Mouse (Mus musculus) cerebellum, adult 2 months (tissue): ENCODE data around the gene Cped1. TPM values are rescaled to one million over a fixed set of nuclear protein-coding genes. Genes with fewer than 3 reads are reported as not detected.
A peak's percentile ranks its signal among the peaks of the same experiment; 100 is the strongest.

ENCODE experiments used
- DNase-seq, 2 experiments: peaks; one replicate each; pipeline ENCODE4 v3.0.0; 2021
- H3K27ac ChIP-seq: fragments of 200-500 bp; 2 replicates; pipeline ENCODE4 v1.5.1; 2012; ENCODE audit warnings: low read length, control low read depth, inconsistent platforms; ENCODE audit not compliant: insufficient read depth
- H3K27me3 ChIP-seq: fragments of 200-500 bp; 2 replicates; pipeline ENCODE4 v1.6.1; 2012; ENCODE audit warnings: inconsistent platforms, mild to moderate bottlenecking, low read length, moderate library complexity; ENCODE audit not compliant: control insufficient read depth, insufficient read depth
- H3K4me1 ChIP-seq: fragments of 200-500 bp; 2 replicates; pipeline ENCODE4 v1.6.1; 2011; ENCODE audit warnings: low read length; ENCODE audit not compliant: control insufficient read depth, insufficient read depth
- H3K4me3 ChIP-seq: fragments of 200-500 bp; replicated peaks from 2 replicates; pipeline ENCODE3; 2011; ENCODE audit warnings: mild to moderate bottlenecking, low read depth, low read length, control low read depth; ENCODE audit not compliant: insufficient read depth
- CTCF ChIP-seq: fragments of 200-500 bp; IDR thresholded peaks from 2 replicates; pipeline ENCODE4 v1.5.1; 2011; ENCODE audit warnings: low read depth, mild to moderate bottlenecking, control low read depth, low read length, moderate library complexity, borderline replicate concordance; ENCODE audit not compliant: insufficient read depth
- POLR2A ChIP-seq: fragments of 200-500 bp; IDR thresholded peaks from 2 replicates; pipeline ENCODE4 v1.6.1; 2011; ENCODE audit warnings: low read length, control low read depth, borderline replicate concordance; ENCODE audit not compliant: insufficient read depth
- WGBS: fragments of 180-500 bp; shearing (Covaris S2); methylation state at CpG from one replicate; pipeline ENCODE4 v1.1.7; 2018; 5-methylcytosine and 5-hydroxymethylcytosine counted together
- polyA plus RNA-seq: library from polyadenylated mRNA; depleted of rRNA; stranded (reverse); fragments of >200 nt; gene quantifications from 2 replicates; pipeline ENCODE4 v1.2.3, GENCODE M21; 2012

Gene Cped1
- polyA plus RNA-seq, 1 experiment: 1.1 TPM

DNA sequence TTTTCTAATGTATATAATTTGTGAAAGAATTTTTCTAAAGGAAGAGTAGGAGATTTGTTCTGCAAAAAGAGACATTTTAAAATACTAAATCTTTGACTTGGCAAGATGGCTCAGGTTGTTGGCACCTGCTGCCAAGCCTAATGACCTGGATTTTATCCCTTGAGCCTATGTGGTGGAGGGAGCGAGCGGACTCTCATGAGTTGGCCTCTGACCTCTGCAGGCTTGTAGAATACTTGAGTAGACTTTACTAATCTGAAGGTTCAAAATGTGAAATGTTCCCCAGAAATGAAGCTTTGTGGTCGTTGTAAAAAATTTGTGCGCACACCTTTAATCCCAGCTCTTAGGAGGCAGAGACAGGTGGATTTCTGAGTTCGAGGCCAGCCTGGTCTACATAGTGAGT is 25.8 kb upstream of the Cped1 start:
- no peaks in the 10 kb centered on the region for H3K27me3 ChIP-seq
- TF ChIP-seq POLR2A: no peak
- TF ChIP-seq CTCF: no peak
- 74% methylated on average over 5 of the region's 5 CpGs for WGBS
- H3K27ac ChIP-seq: no peak overlapping the region
- H3K4me3 ChIP-seq: no peak overlapping the region
- DNase-seq: no peak
- peaks cover 10% of the 10 kb centered on the region for H3K4me1 ChIP-seq

DNA sequence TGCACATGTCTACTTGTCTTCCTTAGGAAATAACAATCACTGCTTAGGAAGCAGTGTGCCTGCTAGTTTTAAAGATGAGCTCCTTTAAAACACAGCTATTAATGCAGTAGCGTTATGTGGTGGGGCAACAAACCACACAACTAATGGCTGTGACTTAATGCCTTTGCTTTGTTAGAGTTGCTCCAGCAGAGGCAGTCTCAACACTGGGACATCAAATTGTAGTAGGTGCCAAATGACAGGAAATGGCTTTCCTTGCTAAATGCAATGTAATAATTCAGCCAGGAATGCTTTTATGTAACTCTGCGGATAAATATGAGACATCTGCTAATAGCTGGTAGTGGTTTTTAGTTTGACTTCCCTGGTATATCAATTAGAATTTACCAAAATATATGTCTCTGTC is 8.2 kb upstream of the Cped1 start:
- TF ChIP-seq CTCF: no peak
- no peak for TF ChIP-seq POLR2A
- no peak overlapping the region for H3K4me3 ChIP-seq
- no peak overlapping the region for H3K27ac ChIP-seq
- H3K4me1 ChIP-seq: no peaks in the 10 kb centered on the region
- whole genome bisulfite sequencing: 90% methylated on average over 2 of the region's 2 CpGs
- H3K27me3 ChIP-seq: no peaks in the 10 kb centered on the region
- DNase-seq: no peak

DNA sequence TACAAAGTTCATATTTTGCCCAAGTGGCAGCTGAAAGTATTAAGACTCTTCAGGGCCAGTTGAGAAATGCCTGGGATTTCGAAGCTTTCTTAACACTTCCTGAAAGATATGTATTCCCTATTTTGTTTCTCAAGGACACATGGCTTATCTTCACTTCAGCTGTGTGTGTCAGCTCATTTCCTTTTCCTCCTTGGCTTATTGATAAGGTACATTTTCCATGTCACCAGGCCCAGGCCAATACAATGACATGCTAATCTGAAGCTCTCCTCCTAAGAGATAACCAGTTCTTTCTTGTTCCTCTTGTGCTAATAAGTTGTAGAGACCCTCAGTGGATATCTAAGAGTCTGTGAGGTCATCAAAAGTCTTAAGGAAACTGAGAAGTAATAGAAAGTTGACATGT is 4.6 kb upstream of the Cped1 start:
- DNase-seq: no peak
- TF ChIP-seq POLR2A (no peak), CTCF (no peak)
- H3K4me3 ChIP-seq: no peak overlapping the region
- 98% methylated on average over 1 of the region's 1 CpGs for WGBS
- no peaks in the 10 kb centered on the region; the same call in 1 of the 2 replicates for H3K27me3 ChIP-seq
- no peak overlapping the region for H3K27ac ChIP-seq
- no peaks in the 10 kb centered on the region for H3K4me1 ChIP-seq

DNA sequence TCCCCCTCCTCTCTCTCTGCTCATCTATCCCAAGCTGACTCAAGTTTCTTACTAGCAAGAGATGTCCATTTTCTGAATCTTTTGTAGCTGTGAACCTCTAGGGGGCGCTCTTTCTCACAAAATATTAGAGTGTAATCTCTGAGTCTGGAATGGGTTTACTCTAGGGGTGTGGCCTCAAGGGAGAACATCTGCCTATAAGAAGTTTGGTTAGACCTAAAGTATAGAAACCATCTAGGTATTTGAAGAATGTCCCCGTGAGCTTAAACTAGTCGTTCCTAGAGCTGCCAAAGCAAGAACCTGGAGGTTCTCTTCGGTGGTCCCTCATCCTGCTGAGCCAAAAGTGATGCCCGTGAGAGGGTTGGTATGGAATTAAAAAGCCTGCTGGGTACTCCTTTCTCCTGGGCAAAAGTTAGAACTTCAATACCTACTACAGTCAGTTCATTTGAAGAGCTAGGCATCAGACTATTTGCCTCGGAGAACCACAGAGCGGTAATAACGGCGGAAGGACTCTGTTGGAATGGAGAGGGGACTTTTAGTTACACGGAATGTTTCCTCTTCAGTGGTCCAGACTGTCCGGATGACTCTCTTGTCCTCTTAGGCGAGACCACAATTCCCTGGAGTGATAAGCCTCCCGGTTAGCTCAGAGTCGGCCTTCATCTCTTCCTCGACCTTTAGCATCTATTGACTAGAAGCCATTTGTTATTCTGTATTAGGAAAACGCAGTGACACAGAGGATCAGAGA is 555 bp upstream of the Cped1 start:
- TF ChIP-seq CTCF (0 out of 2 replicates have a peak, but pooled peaks have one; percentile 8), POLR2A (no peak)
- H3K27me3 ChIP-seq: no peaks in the 10 kb centered on the region; the same call in 1 of the 2 replicates
- H3K4me1 ChIP-seq: no peaks in the 10 kb centered on the region
- H3K4me3 ChIP-seq: peak overlapping the region; percentile 49
- WGBS: 4% methylated on average over 16 of the region's 16 CpGs
- DNase-seq: peak; percentile 12 to 52
- no peak overlapping the region for H3K27ac ChIP-seq

DNA sequence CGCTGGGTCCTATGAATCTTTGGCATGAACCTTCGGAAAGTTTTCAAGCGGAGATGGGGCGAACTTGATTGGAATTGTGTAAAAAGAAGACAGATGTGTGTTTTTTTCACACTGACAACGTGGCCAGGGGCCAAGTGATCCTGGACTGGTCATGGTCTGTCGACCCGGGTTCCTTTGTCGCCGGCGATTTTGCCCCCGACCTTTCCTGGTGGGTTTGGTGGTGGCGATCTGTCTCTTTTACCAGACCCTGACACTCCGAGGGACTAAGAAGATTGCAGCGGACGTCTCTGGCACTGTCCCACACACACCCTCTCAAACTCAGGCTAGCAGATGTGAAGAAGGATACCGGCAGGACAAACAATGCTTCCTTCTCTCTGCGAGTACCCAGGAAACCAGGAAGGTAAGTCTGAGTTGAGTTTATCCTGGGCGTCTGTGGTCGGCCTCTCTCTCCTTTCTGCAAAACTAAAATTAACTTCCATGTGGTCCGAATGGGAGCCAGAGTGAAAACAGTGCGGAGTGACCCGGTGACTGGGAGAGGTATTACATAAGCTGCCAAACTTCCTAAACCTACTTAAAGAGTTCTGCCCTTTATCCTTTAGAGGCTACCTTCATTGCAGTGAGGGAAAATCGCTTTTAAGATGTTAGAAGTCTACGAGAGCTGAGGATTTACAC is 1.1 kb downstream of the Cped1 start:
- H3K27ac ChIP-seq: no peak overlapping the region
- H3K4me3 ChIP-seq: no peak overlapping the region
- no peak for DNase-seq
- H3K4me1 ChIP-seq: no peaks in the 10 kb centered on the region
- WGBS: 18% methylated on average over 24 of the region's 24 CpGs
- H3K27me3 ChIP-seq: no peaks in the 10 kb centered on the region; the same call in 1 of the 2 replicates
- TF ChIP-seq CTCF (no peak), POLR2A (no peak)

DNA sequence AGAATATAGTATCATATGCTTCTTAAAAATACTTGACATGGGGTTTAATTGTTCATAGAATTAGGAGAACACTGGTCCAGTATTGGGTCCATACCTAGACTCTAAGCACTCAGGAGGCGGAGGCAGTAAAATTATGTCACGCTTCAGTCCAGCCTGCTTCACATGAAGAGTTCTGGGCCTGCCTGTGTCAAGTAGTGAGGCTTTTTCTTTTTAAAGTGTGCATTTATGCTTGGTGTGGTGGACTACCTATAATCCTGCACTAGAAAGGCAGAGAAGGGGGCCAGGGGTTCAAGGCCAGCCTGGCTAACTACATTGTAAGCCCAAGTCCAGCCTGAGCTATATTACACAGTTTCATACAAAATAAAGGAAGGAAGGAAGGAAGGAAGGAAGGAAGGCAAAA is 1.8 kb downstream of the Cped1 start:
- Histone ChIP-seq H3K4me3 (no peak overlapping the region), H3K4me1 (no peaks in the 10 kb centered on the region), H3K27ac (no peak overlapping the region), H3K27me3 (no peaks in the 10 kb centered on the region; the same call in 1 of the 2 replicates)
- WGBS: 97% methylated on average over 2 of the region's 2 CpGs
- no peak for DNase-seq
- no peak for TF ChIP-seq CTCF

DNA sequence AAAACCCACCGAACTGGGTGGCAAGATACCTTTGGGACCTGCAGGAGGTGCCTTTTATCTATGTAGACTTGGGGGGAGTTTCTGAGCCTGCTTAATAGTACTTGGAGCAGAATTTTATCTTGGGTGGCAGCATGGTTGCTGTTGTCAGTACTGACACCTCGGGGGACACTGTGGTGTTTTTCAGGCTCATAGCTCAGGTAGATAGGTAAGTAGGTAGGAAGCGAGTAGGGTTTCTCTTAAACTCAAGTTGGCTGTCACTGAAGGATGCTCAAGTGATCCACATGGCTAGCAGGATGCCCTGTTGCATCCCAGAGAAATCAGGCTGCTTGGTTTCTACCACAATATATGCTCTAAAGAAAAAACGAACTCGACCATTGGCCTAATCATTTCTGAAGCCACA is 2.6 kb downstream of the Cped1 start:
- DNase-seq: no peak
- Histone ChIP-seq H3K4me1 (no peaks in the 10 kb centered on the region), H3K27ac (no peak overlapping the region), H3K4me3 (no peak overlapping the region), H3K27me3 (no peaks in the 10 kb centered on the region; the same call in 1 of the 2 replicates)
- WGBS: 92% methylated on average over 5 of the region's 5 CpGs
- TF ChIP-seq CTCF: no peak
- no peak for TF ChIP-seq POLR2A

DNA sequence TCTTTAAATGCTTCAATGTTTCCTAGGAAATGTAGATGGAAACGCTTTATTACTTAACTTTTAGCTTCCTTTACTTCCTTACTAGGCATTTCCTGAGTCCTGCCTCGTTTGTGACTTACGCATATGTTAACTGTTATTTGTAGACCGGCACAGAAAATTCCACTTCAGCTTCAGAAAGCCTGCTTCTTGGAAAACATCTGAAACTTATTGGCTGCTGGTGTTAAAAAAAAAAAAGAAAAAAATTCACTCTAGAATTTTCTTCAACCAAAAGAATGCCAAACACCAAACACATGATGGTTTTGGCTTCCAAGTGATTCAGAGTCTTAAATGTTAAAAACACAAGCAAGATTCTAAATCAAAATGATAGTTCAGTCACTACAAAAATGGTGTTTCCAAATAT is 3.4 kb downstream of the Cped1 start:
- WGBS: 88% methylated on average over 4 of the region's 4 CpGs
- Histone ChIP-seq H3K27me3 (no peaks in the 10 kb centered on the region; the same call in 1 of the 2 replicates), H3K4me1 (no peaks in the 10 kb centered on the region), H3K4me3 (no peak overlapping the region), H3K27ac (no peak overlapping the region)
- DNase-seq: no peak
- no peak for TF ChIP-seq POLR2A
- TF ChIP-seq CTCF: no peak
